Mouse (Mus musculus): Measurements from ENCODE around the gene Pepd.

The Pepd gene

GRCm38 (mm10) chr7:35064286-35065258 lies 152.4 kb downstream of the Pepd start:
- no peak for DNase-seq

GRCm38 (mm10) chr7:35065958-35066357 lies 153.8 kb downstream of the Pepd start:
- DNase-seq, result no peak

GRCm38 (mm10) chr7:35066640-35067212 lies 154.5 kb downstream of the Pepd start:
- no peak for DNase-seq

GRCm38 (mm10) chr7:35076645-35077044 lies 164.5 kb downstream of the Pepd start:
- DNase-seq, result no peak

GRCm38 (mm10) chr7:35080843-35081338 lies 168.7 kb downstream of the Pepd start:
- no peak for DNase-seq

- no peak for DNase-seq
Observed at GRCm38 (mm10) chr7:35081406-35082104, 169.4 kb downstream of the Pepd start.

- DNase-seq, result no peak
Observed at GRCm38 (mm10) chr7:35084565-35085360, 172.6 kb downstream of the Pepd start.

- DNase-seq, result peak; percentile 13
Observed at GRCm38 (mm10) chr7:35086271-35086861, 174.2 kb downstream of the Pepd start.

- no peak for DNase-seq
Observed at GRCm38 (mm10) chr7:35090550-35090949, 178.4 kb downstream of the Pepd start.
